Mouse (Mus musculus) hindbrain, embryonic 14.5 days (tissue): ENCODE data around the gene Hipk2. TPM values are rescaled to one million over a fixed set of nuclear protein-coding genes. Genes with fewer than 3 reads are reported as not detected.
A peak's percentile ranks its signal among the peaks of the same experiment; 100 is the strongest.

Experiments
- ATAC-seq: fragments of 200-750 bp; cut with Nextera tagmentation; 2 replicates; pipeline ENCODE4 v1.8.0; 2017; ENCODE audit warnings: moderate number of reproducible peaks, mild to moderate bottlenecking, moderate TSS enrichment, moderate library complexity; ENCODE audit not compliant: low FRiP score
- DNase-seq: peaks from one replicate; pipeline ENCODE4 v3.0.0-alpha.2; 2015; ENCODE audit warnings: low spot score
- H3K27ac ChIP-seq: fragments of 300-500 bp; sonication (generic); 2 replicates; pipeline ENCODE4 v1.5.1; 2014; ENCODE audit warnings: mild to moderate bottlenecking, moderate library complexity
- H3K27me3 ChIP-seq: fragments of 300-500 bp; sonication (generic); 2 replicates; pipeline ENCODE4 v1.6.1; 2014; ENCODE audit warnings: mild to moderate bottlenecking, low read length, mixed read lengths; ENCODE audit not compliant: control insufficient read depth, insufficient read depth
- H3K36me3 ChIP-seq: fragments of 300-500 bp; sonication (generic); replicated peaks from 2 replicates; pipeline ENCODE4 v1.6.1; 2014; ENCODE audit not compliant: control insufficient read depth, insufficient read depth
- H3K4me1 ChIP-seq: fragments of 300-500 bp; sonication (generic); replicated peaks from 2 replicates; pipeline ENCODE4 v1.6.1; 2014; ENCODE audit warnings: antibody characterized with exemption, low read length, mixed read lengths; ENCODE audit not compliant: control insufficient read depth, insufficient read depth
- H3K4me2 ChIP-seq: fragments of 300-500 bp; sonication (generic); replicated peaks from 2 replicates; pipeline ENCODE4 v1.6.1; 2014; ENCODE audit warnings: mild to moderate bottlenecking, moderate library complexity
- H3K4me3 ChIP-seq: fragments of 300-500 bp; sonication (generic); replicated peaks from 2 replicates; pipeline ENCODE4 v1.5.1; 2014; ENCODE audit warnings: mild to moderate bottlenecking, low read length
- H3K9ac ChIP-seq: fragments of 300-500 bp; sonication (generic); 2 replicates; pipeline ENCODE4 v1.6.1; 2014
- H3K9me3 ChIP-seq: fragments of 300-500 bp; sonication (generic); 2 replicates; pipeline ENCODE4 v1.6.1; 2016; ENCODE audit warnings: low read length; ENCODE audit not compliant: control insufficient read depth
- WGBS: fragments of 180-500 bp; shearing (Covaris S2); extraction: QIAGEN DNeasy Blood & Tissue Kit; methylation state at CpG from one replicate; pipeline ENCODE4 v1.1.7; 2014; 5-methylcytosine and 5-hydroxymethylcytosine counted together
- polyA plus RNA-seq: library from polyadenylated mRNA; unstranded; fragments of >200 nt; fragmentation: Nextera tagmentation; extraction: Ambion mirVana; gene quantifications from 2 replicates; pipeline ENCODE4 v1.2.1, GENCODE M21; 2014

Gene Hipk2
- polyA plus RNA-seq, 1 experiment from 2014 or later = 36.9 TPM

- Histone ChIP-seq H3K36me3 (peaks cover 62% of the 10 kb centered on the region), H3K4me3 (no peak overlapping the region), H3K27me3 (no peaks in the 10 kb centered on the region), H3K27ac (no peak overlapping the region), H3K9ac (no peak overlapping the region), H3K9me3 (no peaks in the 10 kb centered on the region), H3K4me2 (no peak overlapping the region), H3K4me1 (no peaks in the 10 kb centered on the region; the same call in none of the 2 replicates)
- ATAC-seq = no peak
- DNase-seq = no peak
- WGBS = 76% methylated on average over 3 of the region's 3 CpGs
These were observed 143.3 kb downstream of the Hipk2 start for GRCm38 (mm10) chr6:38732681-38733080.

DNA sequence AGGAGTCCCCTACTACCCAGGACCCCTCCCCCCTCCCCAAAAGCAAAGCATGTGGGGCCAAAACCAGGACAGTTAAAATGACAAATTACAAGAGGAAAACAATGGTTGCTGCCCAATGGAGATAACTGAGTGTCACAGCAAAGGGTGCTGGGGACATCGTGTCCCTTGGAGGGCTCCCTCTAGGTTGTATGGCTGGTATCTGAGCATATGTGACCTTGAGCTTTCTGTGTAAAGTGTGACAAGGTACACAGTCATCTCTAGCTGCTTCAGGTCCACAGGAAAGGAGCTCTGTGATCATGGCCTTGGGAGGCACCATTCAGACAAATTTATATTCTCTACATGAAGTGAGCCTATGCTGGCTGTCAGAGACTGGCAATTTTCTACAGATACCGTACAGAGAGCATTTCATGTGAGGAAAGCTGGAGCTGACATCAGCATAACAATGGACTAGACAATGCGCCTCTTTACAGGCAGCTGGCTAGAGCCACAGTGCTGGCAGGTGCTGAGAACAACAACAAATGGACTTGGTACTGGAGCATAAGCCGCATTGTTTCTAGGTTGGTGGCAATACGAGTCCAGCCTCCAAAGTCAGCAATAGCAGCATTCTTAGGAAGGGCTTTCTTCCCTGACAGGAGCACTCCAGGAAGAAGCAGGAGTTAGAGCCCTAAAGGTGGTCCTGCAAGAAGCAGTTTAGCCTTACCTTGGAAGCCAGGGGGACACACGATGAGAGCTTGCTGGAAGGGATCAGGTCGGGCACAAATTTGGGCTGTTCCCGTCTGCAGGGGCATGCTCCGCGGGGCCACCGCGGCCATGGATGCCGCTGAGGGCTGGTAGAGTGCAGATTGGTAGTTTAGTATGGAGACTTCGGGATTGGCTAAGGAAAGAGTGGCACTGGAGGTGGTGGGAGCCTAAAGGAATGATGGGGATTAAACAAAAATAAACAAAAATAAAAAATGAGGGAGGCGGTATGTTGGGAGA, 145.5 kb downstream of the Hipk2 start:
- Histone ChIP-seq H3K9ac (peak overlapping the region; percentile 17; the same call in 1 of the 2 replicates), H3K36me3 (peaks cover 54% of the 10 kb centered on the region)
- peak; percentile 68; the same call in 1 of the 2 replicates for ATAC-seq

DNA sequence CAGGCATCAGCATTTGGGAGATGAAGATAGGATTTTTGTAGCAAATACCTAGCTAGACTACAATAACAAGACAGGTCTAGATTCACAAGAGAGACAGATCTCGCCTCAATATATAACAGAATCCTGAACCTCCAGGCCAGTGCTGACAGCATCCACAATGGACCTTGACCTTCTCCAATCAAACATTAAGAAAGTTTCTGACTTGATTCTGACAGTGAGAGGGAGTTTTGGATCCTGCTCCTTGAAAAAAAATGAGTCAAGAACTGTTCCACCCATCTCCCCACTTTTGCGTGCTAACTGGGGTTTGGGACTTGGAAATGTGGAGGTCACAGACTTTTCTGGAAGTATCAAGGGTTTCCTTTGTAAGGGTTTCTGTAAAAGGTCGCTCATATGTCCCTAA, 150.4 kb downstream of the Hipk2 start:
- H3K27ac ChIP-seq = no peak overlapping the region
- WGBS = 98% methylated on average over 3 of the region's 3 CpGs
- H3K4me3 ChIP-seq = no peak overlapping the region
- no peak for DNase-seq
- no peak overlapping the region for H3K9ac ChIP-seq
- no peaks in the 10 kb centered on the region for H3K27me3 ChIP-seq
- H3K9me3 ChIP-seq = no peaks in the 10 kb centered on the region
- no peaks in the 10 kb centered on the region; the same call in 1 of the 2 replicates for H3K4me1 ChIP-seq
- ATAC-seq = no peak
- peaks cover 52% of the 10 kb centered on the region for H3K36me3 ChIP-seq
- no peak overlapping the region for H3K4me2 ChIP-seq

More for the DNA sequence above, 145.5 kb downstream of the Hipk2 start:
- no peaks in the 10 kb centered on the region for H3K27me3 ChIP-seq
- WGBS = 59% methylated on average over 15 of the region's 15 CpGs
- H3K4me1 ChIP-seq = no peaks in the 10 kb centered on the region; the same call in none of the 2 replicates
- H3K4me2 ChIP-seq = no peak overlapping the region
- no peaks in the 10 kb centered on the region for H3K9me3 ChIP-seq
- peak overlapping the region; percentile 69 for H3K27ac ChIP-seq
- DNase-seq = no peak
- no peak overlapping the region for H3K4me3 ChIP-seq

GRCm38 (mm10) chr6:38721361-38721760, 154.6 kb downstream of the Hipk2 start:
- no peak for DNase-seq
- no peak overlapping the region for H3K4me2 ChIP-seq
- no peaks in the 10 kb centered on the region for H3K4me1 ChIP-seq
- H3K9me3 ChIP-seq = no peaks in the 10 kb centered on the region
- H3K27me3 ChIP-seq = no peaks in the 10 kb centered on the region
- no peak overlapping the region for H3K9ac ChIP-seq
- no peak overlapping the region for H3K27ac ChIP-seq
- 84% methylated on average over 1 of the region's 1 CpGs for WGBS
- no peak overlapping the region for H3K4me3 ChIP-seq
- H3K36me3 ChIP-seq = peaks cover 62% of the 10 kb centered on the region
- no peak for ATAC-seq

DNA sequence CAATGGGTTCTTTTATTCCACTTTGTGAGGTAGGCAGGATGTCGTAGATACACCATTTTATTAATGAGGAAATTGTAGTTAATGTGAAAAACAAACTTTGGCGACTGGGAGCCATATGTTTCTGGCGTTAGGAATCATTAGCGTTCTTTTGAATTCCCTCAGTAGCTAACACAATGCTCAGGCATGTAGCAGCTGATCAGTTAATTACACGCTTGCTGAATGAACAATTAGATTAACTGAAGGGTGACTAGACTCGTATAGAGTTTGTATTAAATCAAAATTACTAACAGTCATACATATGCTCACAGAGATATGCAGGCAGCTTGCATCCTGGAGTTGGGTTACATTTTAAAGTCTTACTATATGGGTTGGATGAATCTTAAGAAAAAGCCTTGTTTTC, 156.7 kb downstream of the Hipk2 start:
- no peak overlapping the region for H3K9ac ChIP-seq
- DNase-seq (no peak), ATAC-seq (no peak)
- H3K27me3 ChIP-seq = no peaks in the 10 kb centered on the region
- H3K36me3 ChIP-seq = peaks cover 77% of the 10 kb centered on the region
- H3K4me2 ChIP-seq = no peak overlapping the region
- 24% methylated on average over 6 of the region's 6 CpGs for WGBS
- no peak overlapping the region for H3K4me3 ChIP-seq
- H3K27ac ChIP-seq = no peak overlapping the region
- H3K4me1 ChIP-seq = no peaks in the 10 kb centered on the region
- H3K9me3 ChIP-seq = no peaks in the 10 kb centered on the region

DNA sequence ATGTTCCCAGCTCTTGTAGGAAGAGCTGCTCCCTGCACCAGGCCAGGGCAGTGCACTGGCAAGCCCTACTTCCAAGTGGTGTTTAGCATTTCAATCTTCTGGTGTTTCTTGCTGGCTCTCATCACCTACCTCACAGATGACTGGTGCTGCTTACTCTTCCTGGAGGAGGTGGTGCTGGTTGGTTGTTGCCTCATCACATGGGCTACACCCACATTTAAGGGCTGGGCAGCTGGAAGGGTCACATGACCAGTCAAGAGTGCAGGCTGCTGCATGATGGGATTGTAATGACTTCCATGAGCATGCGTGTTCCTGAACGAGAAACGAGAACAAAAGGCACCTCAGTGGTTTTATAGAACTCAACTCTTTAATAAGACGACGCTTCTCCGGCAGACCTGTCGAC, 157.3 kb downstream of the Hipk2 start:
- ATAC-seq = no peak
- Histone ChIP-seq H3K4me3 (no peak overlapping the region), H3K9ac (no peak overlapping the region), H3K4me1 (no peaks in the 10 kb centered on the region), H3K27ac (no peak overlapping the region), H3K9me3 (no peaks in the 10 kb centered on the region), H3K36me3 (peaks cover 78% of the 10 kb centered on the region), H3K27me3 (no peaks in the 10 kb centered on the region), H3K4me2 (no peak overlapping the region)
- WGBS = 85% methylated on average over 7 of the region's 7 CpGs
- DNase-seq = no peak

GRCm38 (mm10) chr6:38715881-38716280, 160.1 kb downstream of the Hipk2 start:
- Histone ChIP-seq H3K27ac (no peak overlapping the region), H3K27me3 (no peaks in the 10 kb centered on the region), H3K4me2 (no peak overlapping the region), H3K36me3 (peaks cover 97% of the 10 kb centered on the region), H3K4me3 (no peak overlapping the region), H3K4me1 (no peaks in the 10 kb centered on the region), H3K9me3 (no peaks in the 10 kb centered on the region), H3K9ac (no peak overlapping the region)
- ATAC-seq = no peak
- 92% methylated on average over 16 of the region's 16 CpGs for WGBS
- no peak for DNase-seq

DNA sequence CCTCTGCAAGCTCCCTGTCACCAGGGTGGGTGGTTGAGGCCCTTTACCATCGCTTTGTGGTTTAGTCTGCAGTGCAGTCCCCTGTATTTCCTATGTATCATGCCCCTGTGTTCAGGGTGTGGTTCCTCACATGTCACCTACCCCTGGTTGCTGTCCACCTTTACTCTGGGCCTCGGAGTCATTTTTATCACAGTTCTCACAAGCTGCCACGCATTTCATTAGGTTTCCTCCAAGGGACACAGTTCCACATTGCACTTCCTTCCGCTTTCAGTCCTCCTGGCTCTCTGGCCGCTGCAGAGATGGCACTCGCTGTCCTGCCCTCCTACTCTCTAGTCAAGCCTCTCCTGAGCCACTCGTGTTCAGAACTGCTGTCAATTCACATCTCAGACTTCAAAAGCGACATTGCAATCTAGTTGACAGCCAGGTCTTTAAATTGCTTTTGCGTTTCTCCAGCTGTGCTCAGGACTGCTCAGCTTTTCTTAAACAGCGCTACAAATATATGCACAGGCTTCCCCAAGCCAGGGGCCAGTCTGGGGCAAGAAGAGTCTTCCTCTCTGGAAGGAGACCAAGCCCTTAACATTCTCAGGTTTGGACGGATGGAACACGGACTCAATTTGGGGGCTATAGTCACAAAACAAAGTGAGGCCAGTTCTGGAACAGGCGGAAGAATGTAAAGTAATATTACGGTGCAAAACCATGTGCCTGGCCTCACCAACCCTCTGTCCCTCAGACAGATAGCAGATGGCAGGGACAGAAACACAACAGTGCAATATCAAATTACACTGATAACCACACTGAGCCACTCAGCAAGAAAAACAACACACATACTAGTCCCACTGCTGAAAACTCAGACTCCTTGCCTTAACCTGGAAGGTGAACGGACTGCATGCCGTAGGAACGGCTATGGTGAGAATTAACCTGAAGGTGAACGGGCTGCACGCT, 161.7 kb downstream of the Hipk2 start:
- Histone ChIP-seq H3K27ac (no peak overlapping the region), H3K9me3 (no peaks in the 10 kb centered on the region)
- no peak for ATAC-seq

GRCm38 (mm10) chr6:38710449-38710848, 165.5 kb downstream of the Hipk2 start:
- no peak overlapping the region for H3K4me2 ChIP-seq
- WGBS = 88% methylated on average over 3 of the region's 3 CpGs
- no peak for DNase-seq
- no peak overlapping the region for H3K9ac ChIP-seq
- ATAC-seq = no peak
- no peaks in the 10 kb centered on the region for H3K9me3 ChIP-seq
- no peak overlapping the region for H3K27ac ChIP-seq
- no peaks in the 10 kb centered on the region for H3K27me3 ChIP-seq
- H3K36me3 ChIP-seq = peaks cover 79% of the 10 kb centered on the region
- H3K4me3 ChIP-seq = no peak overlapping the region
- no peaks in the 10 kb centered on the region for H3K4me1 ChIP-seq

More for the DNA sequence above, 161.7 kb downstream of the Hipk2 start:
- 87% methylated on average over 19 of the region's 19 CpGs for WGBS
- DNase-seq = no peak
- Histone ChIP-seq H3K4me3 (no peak overlapping the region), H3K4me1 (no peaks in the 10 kb centered on the region), H3K36me3 (peaks cover 98% of the 10 kb centered on the region), H3K27me3 (no peaks in the 10 kb centered on the region), H3K9ac (no peak overlapping the region), H3K4me2 (no peak overlapping the region)
